Mouse (Mus musculus) testis, adult 2 months (tissue): ENCODE measurements at regions not wholly inside any gene's neighbourhood (a gene's known extent, or its start where the extent isn't known, plus 50 kb on each side); places are given as distances from the start of the nearest gene placed in this dataset.

ENCODE experiments used
- CTCF ChIP-seq: fragments of 200-500 bp; IDR thresholded peaks from 2 replicates; pipeline ENCODE4 v1.5.1; 2012; ENCODE audit warnings: low read depth, mild to moderate bottlenecking, inconsistent platforms, low read length, moderate library complexity; ENCODE audit not compliant: control insufficient read depth, insufficient read depth, insufficient replicate concordance
- POLR2A ChIP-seq: fragments of 200-500 bp; IDR thresholded peaks from 2 replicates; pipeline ENCODE4 v1.6.1; 2012; ENCODE audit warnings: low read depth, mild to moderate bottlenecking, inconsistent platforms, low read length, moderate library complexity; ENCODE audit not compliant: control insufficient read depth

GRCm38 (mm10) chr11:71439871-71440270 lies 209.3 kb upstream of the Nlrp1b start:
- TF ChIP-seq CTCF: no peak
- TF ChIP-seq POLR2A: no peak
